Mouse (Mus musculus): ENCODE data around the gene Ptpn22. TPM values are rescaled to one million over a fixed set of nuclear protein-coding genes. Genes with fewer than 3 reads are reported as not detected.

Gene Ptpn22
- polyA plus RNA-seq, 1 experiment from 2014 or later = 0.19 TPM

Other genes with a start within 250 kb of the Ptpn22 start
- 0.14 and 0.15 TPM in 2 replicates for gene Atg4a-ps, start 213.7 kb upstream of the Ptpn22 start, polyA plus RNA-seq (2016; fragmentation: Nextera tagmentation; extraction: Ambion mirVana)
- gene Olfml3, start 121.8 kb upstream of the Ptpn22 start, polyA plus RNA-seq (2016; fragmentation: Nextera tagmentation; extraction: Ambion mirVana) = 14.1 and 15.4 TPM in 2 replicates
- not detected in 2 replicates for gene Gm10964, start 120.4 kb upstream of the Ptpn22 start, polyA plus RNA-seq (2016; fragmentation: Nextera tagmentation; extraction: Ambion mirVana)
- 8.2 and 9.5 TPM in 2 replicates for gene Hipk1, start 68.2 kb upstream of the Ptpn22 start, polyA plus RNA-seq (2016; fragmentation: Nextera tagmentation; extraction: Ambion mirVana)
- 25.7 and 25.8 TPM in 2 replicates for gene Dclre1b, start 50.4 kb upstream of the Ptpn22 start, polyA plus RNA-seq (2016; fragmentation: Nextera tagmentation; extraction: Ambion mirVana)
- gene Ap4b1, start 50.3 kb upstream of the Ptpn22 start, polyA plus RNA-seq (2016; fragmentation: Nextera tagmentation; extraction: Ambion mirVana) = 20.3 and 20.8 TPM in 2 replicates
- gene Gm43064, start 50.2 kb upstream of the Ptpn22 start, polyA plus RNA-seq (2016; fragmentation: Nextera tagmentation; extraction: Ambion mirVana) = not detected in 2 replicates
- 0.13 and 1.4 TPM in 2 replicates for gene Bcl2l15, start 27.2 kb upstream of the Ptpn22 start, polyA plus RNA-seq (2016; fragmentation: Nextera tagmentation; extraction: Ambion mirVana)
- gene Rsbn1, start 54.3 kb downstream of the Ptpn22 start, polyA plus RNA-seq (2016; fragmentation: Nextera tagmentation; extraction: Ambion mirVana) = 6.2 and 9.1 TPM in 2 replicates
- gene Phtf1, start 108.3 kb downstream of the Ptpn22 start, polyA plus RNA-seq (2016; fragmentation: Nextera tagmentation; extraction: Ambion mirVana) = 16.3 and 25.4 TPM in 2 replicates